Mouse (Mus musculus): ENCODE measurements around the gene Bmp4.

Bmp4 gene

DNA sequence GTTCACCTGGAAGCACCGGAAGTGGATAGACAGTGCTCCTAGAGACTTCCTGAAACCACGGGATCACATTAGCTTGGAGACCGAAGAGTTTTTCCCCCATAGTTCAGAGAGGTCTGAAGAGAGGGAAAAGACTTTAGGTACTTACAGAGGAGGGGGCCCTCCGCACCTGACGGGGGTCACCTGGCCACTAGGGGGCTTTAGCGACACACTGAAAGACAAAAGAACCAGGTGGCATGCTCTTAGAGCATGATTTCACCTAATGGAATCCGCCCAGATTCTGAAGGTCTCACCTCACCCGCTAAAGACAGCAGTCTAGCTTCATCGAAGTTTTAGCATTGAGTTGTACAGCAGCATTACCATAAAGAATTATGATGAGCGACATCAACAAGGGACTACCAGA lies 27.3 kb downstream of the Bmp4 start:
- no peak for DNase-seq (ENCODE audit: low read depth, low spot score)
- no peaks in the 10 kb centered on the region for H3K36me3 ChIP-seq (ENCODE audit: control insufficient read depth, insufficient read depth, low read length, poor library complexity, severe bottlenecking)

DNA sequence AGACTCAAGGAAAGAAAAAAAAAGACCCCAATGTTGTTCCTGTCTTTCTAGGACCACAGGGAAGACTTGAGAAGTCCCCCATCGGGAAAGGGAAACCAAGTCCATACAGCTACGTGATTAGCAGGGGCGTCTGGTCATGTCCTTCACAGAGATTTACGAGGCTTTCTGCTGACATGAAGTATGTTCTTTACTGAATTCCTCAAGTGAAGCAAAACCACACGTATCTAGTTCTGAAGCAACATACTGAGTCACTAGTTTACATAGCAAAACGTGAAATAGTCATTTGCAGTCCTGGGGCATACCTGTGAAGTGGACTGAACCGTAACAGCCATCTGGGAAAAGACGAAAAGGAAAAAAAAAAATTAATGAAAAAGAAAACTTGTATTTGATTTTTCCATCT lies 32.8 kb downstream of the Bmp4 start:
- DNase-seq (ENCODE audit: low read depth, low spot score), result no peak
- H3K36me3 ChIP-seq (ENCODE audit: control insufficient read depth, insufficient read depth, low read length, poor library complexity, severe bottlenecking), result no peaks in the 10 kb centered on the region
- no peaks in the 10 kb centered on the region for H3K27me3 ChIP-seq (ENCODE audit: control insufficient read depth, insufficient read depth, low read length, poor library complexity, severe bottlenecking)

More for the DNA sequence above, 27.3 kb downstream of the Bmp4 start:
- H3K27me3 ChIP-seq (ENCODE audit: control insufficient read depth, insufficient read depth, low read length, poor library complexity, severe bottlenecking), result no peaks in the 10 kb centered on the region

DNA sequence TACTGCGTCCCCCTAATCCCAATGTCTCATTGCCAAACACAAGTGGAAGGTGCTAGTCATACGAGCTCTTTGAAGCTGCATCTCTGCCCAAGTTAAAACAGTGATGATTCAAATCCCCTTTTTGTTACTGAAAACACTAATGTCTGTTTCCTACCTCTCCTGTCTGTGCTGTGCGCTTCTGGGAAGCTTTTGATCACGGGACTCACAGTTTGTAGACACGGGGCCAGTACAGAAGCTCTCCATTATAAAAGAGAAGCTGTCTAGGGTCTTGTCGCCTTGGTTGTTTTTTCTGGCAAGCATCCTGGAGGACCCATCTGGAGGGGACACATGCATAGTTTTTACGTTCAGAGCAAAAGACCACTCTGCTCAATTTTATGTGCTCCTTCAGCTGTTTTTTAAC lies 33.2 kb downstream of the Bmp4 start:
- no peak for DNase-seq (ENCODE audit: low read depth, low spot score)

DNA sequence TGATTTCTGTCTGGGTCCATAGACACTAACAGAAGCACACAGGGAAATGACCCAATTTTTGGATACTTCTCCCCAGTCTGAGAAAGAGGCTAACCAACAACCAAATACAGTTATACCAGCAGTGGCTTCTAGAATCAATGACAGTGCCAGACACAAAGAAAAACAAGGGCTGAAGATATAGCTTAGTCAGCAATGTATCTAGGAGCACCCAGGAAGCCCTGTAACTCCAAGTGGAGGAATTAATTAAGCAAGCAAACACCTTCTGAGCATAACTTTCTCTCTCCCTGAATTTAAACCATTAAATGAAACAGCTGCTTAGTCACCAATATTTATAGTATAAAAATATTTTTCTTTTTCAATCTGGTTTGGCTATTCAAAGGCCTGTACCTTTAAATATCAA lies 45.7 kb downstream of the Bmp4 start:
- no peaks in the 10 kb centered on the region for H3K36me3 ChIP-seq (ENCODE audit: control insufficient read depth, insufficient read depth, low read length, poor library complexity, severe bottlenecking)

More for the DNA sequence above, 33.2 kb downstream of the Bmp4 start:
- Histone ChIP-seq H3K27me3 (ENCODE audit: control insufficient read depth, insufficient read depth, low read length, poor library complexity, severe bottlenecking) (no peaks in the 10 kb centered on the region), H3K36me3 (ENCODE audit: control insufficient read depth, insufficient read depth, low read length, poor library complexity, severe bottlenecking) (no peaks in the 10 kb centered on the region)

DNA sequence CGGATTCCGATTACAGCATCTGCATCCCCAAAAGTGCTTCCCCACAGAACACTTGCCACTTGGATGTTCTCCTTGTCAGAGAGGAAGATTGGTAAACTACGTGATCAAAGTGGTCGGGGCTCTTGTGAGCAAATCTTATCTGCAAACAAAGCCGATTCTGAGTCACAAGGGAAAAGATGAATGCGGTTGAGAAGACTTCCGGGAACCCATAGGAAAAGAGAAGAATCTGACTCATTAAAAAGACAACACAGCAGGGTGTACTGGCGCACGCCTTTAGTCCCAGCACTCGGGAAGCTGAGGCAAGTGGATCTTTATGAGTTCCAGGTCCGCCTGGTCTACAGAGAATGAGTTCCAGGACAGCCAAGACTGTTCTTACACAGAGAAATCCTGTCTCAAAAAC lies 51.7 kb downstream of the Bmp4 start:
- no peak for DNase-seq (ENCODE audit: low read depth, low spot score)
- H3K27me3 ChIP-seq (ENCODE audit: control insufficient read depth, insufficient read depth, low read length, poor library complexity, severe bottlenecking), result no peaks in the 10 kb centered on the region
- H3K36me3 ChIP-seq (ENCODE audit: control insufficient read depth, insufficient read depth, low read length, poor library complexity, severe bottlenecking), result no peaks in the 10 kb centered on the region

More for the DNA sequence above, 45.7 kb downstream of the Bmp4 start:
- no peaks in the 10 kb centered on the region for H3K27me3 ChIP-seq (ENCODE audit: control insufficient read depth, insufficient read depth, low read length, poor library complexity, severe bottlenecking)
- no peak for DNase-seq (ENCODE audit: low read depth, low spot score)

All from splenic B cell, adult 2 months (primary cell).